Mouse (Mus musculus): Measurements from ENCODE around the gene Lfng.

Lfng gene

GRCm38 (mm10) chr5:140594846-140595245 is 12.3 kb upstream of the Lfng start:
- no peak for DNase-seq

DNA sequence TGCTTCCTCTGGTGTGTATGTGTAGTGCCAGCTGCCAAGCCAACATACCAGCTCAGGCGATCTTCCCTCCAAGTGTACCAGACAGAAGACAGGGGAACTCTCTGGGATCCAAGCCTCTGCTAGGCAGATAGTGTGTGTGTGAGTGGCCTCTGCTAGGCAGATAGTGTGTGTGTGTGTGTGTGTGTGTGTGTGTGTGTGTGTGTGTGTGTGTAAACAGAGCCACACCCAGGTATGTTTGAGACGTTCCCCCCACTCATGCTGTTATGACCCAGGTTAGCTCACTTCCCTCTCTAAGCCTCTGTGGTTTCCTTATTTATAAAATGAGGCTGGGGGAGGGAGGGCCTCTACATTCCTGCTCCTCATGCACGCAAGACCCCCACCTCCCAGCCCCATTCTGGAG is 10.7 kb upstream of the Lfng start:
- no peak for DNase-seq

DNA sequence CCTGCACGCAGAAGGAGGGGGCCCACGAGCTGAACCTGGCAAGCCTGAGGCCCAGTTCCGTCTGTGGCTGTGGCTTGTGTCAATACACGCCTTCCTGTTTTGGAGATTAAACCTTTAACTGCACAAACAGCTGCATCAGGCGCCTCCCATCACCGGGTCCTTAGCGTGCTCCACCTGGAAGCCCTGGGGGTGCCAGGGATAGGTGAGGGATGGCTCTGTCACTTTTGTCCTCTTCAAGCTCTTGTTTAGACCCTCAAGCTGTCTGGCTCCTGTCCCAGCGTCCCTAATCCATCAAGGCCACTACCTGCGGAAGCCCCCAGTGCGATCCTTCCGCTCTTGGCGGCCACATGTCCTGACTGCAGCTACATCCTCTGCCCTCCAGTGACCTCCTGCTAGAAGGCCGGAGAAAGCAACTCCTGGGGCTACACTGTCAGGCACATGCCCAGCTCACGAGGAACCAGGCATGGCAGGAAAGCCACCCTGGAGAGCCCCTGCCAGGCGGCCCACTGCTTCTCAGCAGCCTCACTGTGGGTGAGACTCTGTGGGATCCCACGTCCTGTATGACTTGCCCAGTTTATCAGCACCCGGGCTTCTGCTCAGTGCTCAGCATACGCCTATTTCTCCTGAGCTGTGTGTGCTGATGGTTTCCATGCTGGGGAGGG is 10.1 kb upstream of the Lfng start:
- no peak for DNase-seq

DNA sequence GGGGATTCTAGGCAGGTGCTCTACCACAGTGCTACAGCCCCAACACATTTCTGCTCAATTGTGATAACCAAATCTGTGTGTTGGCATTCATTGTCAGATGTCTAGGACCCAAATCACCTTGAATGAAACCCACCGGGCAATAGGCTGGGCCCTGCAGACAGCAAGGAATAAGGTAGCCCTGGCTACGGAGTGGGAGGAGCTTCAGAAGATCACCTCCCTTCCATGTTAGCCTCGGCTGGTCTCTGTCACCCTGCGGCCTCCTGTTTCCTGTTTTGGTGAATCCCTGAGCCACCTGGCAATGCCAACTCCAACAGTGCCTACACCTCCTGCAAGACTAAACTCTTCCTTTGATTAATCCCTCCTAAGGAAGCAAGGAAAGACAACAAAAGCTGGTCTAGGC is 9.3 kb upstream of the Lfng start:
- DNase-seq: no peak

- no peak for DNase-seq
Measured at GRCm38 (mm10) chr5:140599939-140600338, 7.2 kb upstream of the Lfng start.

DNA sequence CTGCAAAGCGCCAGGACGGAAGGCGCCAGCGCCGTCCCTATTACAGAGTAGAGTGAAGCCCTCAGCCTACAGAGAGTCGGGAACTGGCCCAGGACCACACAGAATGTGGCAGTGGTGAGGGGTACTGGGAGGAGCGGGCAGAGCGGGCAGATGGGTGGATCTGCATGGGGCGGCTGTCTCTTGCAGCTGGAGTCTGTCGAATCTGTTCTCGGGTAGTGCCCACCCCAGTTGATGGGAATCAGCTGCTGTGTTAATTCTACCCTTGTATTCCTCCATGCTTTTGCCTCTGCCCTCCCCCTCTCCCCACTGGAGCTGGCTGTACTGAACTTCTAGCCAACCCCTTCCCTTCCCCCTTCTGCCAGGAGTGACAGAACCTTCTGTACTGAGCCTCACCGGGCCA is 5.4 kb upstream of the Lfng start:
- DNase-seq: no peak

- no peak for DNase-seq
Measured at GRCm38 (mm10) chr5:140602540-140602939, 4.6 kb upstream of the Lfng start.

- DNase-seq: no peak
Measured at GRCm38 (mm10) chr5:140604386-140604785, 2.7 kb upstream of the Lfng start.

DNA sequence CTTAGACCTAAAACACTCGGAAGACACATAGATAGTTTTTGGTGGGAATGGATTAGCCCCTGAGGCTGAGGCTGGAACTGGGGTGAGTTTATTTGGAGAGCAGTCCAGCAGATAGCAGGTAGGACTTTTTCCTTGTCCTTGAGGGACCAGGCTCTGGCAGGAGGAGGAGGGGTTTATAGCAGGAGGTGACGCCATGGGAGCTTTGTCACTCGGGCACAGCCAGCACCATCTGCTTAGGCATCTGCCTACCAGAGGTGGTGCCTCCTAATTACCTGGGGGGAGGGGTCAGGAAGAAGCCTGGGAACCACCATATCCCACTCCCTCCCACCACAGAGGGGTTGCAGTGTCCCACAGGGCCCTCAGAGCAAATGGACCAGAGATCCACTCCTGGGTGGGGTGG is 1.9 kb upstream of the Lfng start:
- no peak for DNase-seq

GRCm38 (mm10) chr5:140606386-140606785 is 734 bp upstream of the Lfng start:
- no peak for DNase-seq

GRCm38 (mm10) chr5:140607836-140608633 is 915 bp downstream of the Lfng start:
- DNase-seq: no peak

GRCm38 (mm10) chr5:140608634-140609015 is 1.5 kb downstream of the Lfng start:
- DNase-seq: peak; percentile 39

- no peak for DNase-seq
Measured at GRCm38 (mm10) chr5:140609511-140610272, 2.6 kb downstream of the Lfng start.

- no peak for DNase-seq
Measured at GRCm38 (mm10) chr5:140610273-140611011, 3.3 kb downstream of the Lfng start.

DNA sequence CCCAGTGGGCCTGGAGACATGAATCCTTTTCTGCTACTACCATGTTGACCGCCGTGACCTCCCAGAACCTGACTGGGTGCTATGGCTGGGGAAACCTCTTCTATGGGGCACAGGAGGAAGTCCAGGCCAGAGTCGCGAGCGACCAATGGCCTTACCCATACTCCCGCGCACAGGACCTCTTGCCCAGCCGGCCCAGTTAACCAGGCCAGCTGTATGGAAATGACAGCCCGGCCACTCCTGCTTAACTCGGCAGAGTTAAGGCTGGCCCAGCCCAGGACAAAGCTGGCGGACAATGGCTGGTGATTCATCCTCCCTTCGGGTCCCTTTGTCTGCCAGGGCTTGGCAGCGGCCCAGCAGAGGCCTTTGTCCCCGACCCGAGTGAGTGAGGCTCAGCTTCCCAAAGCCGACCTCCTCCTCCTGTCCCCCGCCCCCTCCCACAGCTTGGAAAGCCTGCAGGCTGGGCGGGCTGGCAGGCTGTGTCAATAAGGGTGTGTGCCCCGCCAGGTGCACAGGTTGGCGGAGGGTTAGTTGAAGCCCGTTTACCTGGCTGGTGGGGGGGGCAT is 4.0 kb downstream of the Lfng start:
- DNase-seq: peak; percentile 47

DNA sequence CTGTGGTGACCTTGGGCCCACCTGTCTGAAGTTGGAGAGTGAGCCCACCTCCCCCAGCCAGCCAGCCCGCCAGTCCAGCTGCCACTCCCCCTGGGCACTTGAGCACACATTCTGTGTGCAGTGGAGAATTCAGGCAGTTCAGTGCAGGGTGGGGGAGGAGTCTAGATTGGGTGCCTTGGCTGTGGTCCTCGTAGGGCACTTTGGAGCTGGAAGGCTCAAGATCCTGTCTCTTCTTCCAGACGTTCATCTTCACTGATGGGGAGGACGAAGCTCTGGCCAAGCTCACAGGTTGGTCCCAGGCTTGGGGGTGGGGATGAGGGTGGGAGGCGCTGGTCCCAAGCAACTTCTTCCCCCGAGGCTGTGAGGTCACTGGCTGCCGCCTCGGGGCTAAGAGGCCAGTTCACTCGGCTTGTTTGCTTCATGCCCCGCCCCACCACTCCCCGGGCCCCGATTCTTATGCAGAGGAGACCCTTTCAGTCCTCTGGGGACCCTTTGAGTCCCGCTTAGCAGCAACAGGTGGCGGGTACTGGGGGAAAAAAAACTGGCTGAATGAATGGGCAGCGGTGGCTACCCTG is 4.6 kb downstream of the Lfng start:
- no peak for DNase-seq

DNA sequence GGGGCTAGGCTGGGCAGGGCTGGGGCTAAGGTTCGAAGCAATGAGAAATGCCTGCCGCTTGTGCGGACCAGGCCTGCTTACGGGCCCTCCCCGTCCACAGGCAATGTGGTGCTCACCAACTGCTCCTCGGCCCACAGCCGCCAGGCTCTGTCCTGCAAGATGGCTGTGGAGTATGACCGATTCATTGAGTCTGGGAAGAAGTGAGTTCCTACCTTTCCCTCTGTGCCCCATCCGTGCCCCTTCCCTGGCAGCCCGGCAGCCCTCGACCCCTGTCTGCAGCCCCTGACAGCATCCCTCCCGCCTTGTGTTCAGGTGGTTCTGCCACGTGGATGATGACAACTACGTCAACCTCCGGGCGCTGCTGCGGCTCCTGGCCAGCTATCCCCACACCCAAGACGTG is 5.1 kb downstream of the Lfng start:
- no peak for DNase-seq

GRCm38 (mm10) chr5:140614141-140614540 is 7.0 kb downstream of the Lfng start:
- DNase-seq: no peak

GRCm38 (mm10) chr5:140614837-140615236 is 7.7 kb downstream of the Lfng start:
- DNase-seq: no peak

DNA sequence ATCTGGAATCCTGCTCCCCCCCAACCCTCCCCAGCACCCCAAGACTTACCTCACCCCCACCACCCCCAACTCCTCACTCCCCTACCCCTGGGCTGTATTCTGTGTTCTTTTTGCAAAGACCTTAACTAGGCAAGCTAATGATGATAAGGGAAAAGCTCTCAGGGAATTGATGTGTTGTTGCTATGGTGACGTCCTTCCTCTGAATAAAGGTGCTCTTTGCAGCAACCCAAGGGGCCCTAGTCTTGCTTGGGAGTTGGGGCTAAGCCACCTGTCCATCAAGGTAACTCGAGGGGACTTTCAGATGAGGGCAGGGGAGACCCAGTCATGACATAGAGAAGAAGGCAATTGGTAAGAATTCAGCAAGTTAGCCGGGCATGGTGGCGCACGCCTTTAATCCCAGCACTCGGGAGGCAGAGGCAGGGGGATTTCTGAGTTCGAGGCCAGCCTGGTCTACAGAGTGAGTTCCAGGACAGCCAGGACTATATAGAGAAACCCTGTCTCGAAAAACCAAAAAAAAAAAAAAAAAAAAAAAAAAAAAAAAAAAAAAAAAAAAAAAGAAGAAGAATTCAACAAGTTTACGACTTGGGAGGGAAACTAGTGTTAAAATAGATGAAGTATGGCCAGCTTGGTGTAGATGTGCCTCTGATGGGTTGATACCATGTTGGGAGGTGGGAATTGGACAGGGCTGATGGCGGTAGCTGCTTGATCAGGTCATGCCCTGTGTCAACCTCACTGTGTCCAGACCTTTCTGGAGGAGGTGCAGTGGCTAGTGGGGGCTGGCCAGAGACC is 8.4 kb downstream of the Lfng start:
- no peak for DNase-seq

DNA sequence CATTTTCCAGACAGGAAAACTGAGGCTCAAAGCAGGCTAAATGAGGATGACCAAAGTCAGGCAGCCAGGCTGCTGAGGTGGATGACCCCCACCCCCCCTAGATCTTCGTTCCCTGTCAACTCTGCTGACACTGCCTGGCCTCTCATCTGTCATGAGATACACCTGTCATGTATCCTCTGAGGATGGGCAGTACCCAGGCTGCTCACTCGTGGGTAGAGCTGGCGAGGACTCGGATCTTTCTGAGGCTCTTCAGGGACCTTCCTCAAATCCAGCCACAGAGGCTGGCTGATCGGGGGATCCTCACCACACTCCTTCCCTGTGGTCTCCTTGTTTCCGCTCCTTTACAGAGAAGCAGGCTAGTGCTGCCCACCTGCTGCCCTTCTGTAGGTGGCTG is 9.0 kb downstream of the Lfng start:
- DNase-seq: no peak

DNA sequence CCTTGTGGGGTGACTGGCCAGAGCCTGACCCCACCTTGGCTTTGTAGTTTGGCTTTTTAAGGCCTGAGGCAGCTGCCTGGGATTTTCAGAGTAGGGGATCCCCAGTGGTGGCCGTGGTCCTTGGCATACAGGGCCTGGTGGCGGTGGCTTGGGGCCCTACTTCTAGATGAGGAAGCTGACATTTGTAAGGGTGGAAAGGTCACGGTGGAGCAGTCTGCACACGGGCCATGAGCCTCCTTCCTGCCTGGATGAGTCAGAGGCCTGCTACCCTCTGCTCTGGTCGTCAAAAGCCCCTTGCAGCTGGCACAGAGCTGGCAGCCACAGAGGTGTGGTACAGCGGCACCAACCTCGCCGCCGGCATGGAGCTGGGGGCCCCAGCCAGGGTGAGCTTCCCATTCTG is 9.6 kb downstream of the Lfng start:
- no peak for DNase-seq
